Mouse (Mus musculus) MEL (cell line): ENCODE data around the gene Map2k5. TPM values are rescaled to one million over a fixed set of nuclear protein-coding genes. Genes with fewer than 3 reads are reported as not detected.

Experiments
- DNase-seq: peaks from one replicate; pipeline ENCODE4 v3.0.0; 2011; ENCODE audit warnings: low read depth, low spot score
- H3K27ac ChIP-seq: 2 replicates; pipeline ENCODE4 v1.5.1; 2012; ENCODE audit warnings: low read depth, mild to moderate bottlenecking, control low read depth, low read length, moderate library complexity; ENCODE audit not compliant: control insufficient read depth
- H3K27me3 ChIP-seq, 2 experiments: fragments of 150-350 bp in 1 of 2; sonication (generic) in 1 of 2; 2 replicates each; pipeline ENCODE4 v1.6.1; 2012; ENCODE audit warnings: low read length in 2 of 2, mild to moderate bottlenecking in 2 of 2, improper control_type of control experiment in 1 of 2, moderate library complexity in 1 of 2; ENCODE audit not compliant: insufficient read depth in 2 of 2, control insufficient read depth in 1 of 2
- H3K36me3 ChIP-seq, 2 experiments: 2 replicates each; pipeline ENCODE4 v1.6.1; 2012 to 2014; ENCODE audit warnings: low read length in 2 of 2, improper control_type of control experiment in 1 of 2, inconsistent platforms in 1 of 2, mild to moderate bottlenecking in 1 of 2; ENCODE audit not compliant: insufficient read depth in 2 of 2, control insufficient read depth in 1 of 2
- H3K4me1 ChIP-seq, 2 experiments: fragments of 150-350 bp in 1 of 2; sonication (generic) in 1 of 2; 2 replicates each; pipeline ENCODE4 v1.6.1; 2012; ENCODE audit warnings: low read length in 2 of 2, improper control_type of control experiment in 1 of 2, mild to moderate bottlenecking in 1 of 2; ENCODE audit not compliant: insufficient read depth in 2 of 2, control insufficient read depth in 1 of 2
- H3K4me3 ChIP-seq, 2 experiments: fragments of 150-350 bp in 1 of 2; sonication (generic) in 1 of 2; 2 replicates each; pipeline ENCODE4 v1.5.1; 2012; ENCODE audit warnings: low read depth in 2 of 2, low read length in 2 of 2, mild to moderate bottlenecking in 2 of 2, moderate library complexity in 2 of 2, control low read depth in 1 of 2, improper control_type of control experiment in 1 of 2; ENCODE audit not compliant: control insufficient read depth in 1 of 2, insufficient read depth in 1 of 2
- H3K79me2 ChIP-seq: 2 replicates; pipeline ENCODE4 v1.6.1; 2012; ENCODE audit warnings: mild to moderate bottlenecking, low read length, moderate library complexity; ENCODE audit not compliant: control insufficient read depth, poor library complexity, insufficient read depth
- H3K9ac ChIP-seq: 2 replicates; pipeline ENCODE4 v1.6.1; 2012; ENCODE audit warnings: low read depth, mild to moderate bottlenecking, control low read depth, low read length, moderate library complexity; ENCODE audit not compliant: control insufficient read depth, poor library complexity, severe bottlenecking
- H3K9me3 ChIP-seq: fragments of 150-350 bp; sonication (generic); replicated peaks from 2 replicates; pipeline ENCODE4 v1.6.1; 2012; ENCODE audit warnings: mild to moderate bottlenecking, low read length, improper control_type of control experiment, moderate library complexity; ENCODE audit not compliant: insufficient read depth
- CHD2 ChIP-seq: IDR thresholded peaks from 2 replicates; pipeline ENCODE4 v1.6.1; 2011; ENCODE audit warnings: low read length, improper control_type of control experiment
- CTCF ChIP-seq, 3 experiments: IDR thresholded peaks in 2 of 3; conservative IDR thresholded peaks in 1 of 3; 2 replicates each; pipeline ENCODE4 v1.5.1; 2011 to 2012; ENCODE audit warnings: low read length in 3 of 3, low read depth in 2 of 3, mild to moderate bottlenecking in 2 of 3, improper control_type of control experiment in 1 of 3, inconsistent platforms in 1 of 3, mixed read lengths in 1 of 3, moderate library complexity in 1 of 3; ENCODE audit not compliant: control insufficient read depth in 1 of 3, insufficient read depth in 1 of 3, poor library complexity in 1 of 3, severe bottlenecking in 1 of 3
- EP300 ChIP-seq, 2 experiments: IDR thresholded peaks; 2 replicates each; pipeline ENCODE4 v1.6.1; 2011; ENCODE audit warnings: improper control_type of control experiment in 2 of 2, low read length in 2 of 2, low read depth in 1 of 2, mild to moderate bottlenecking in 1 of 2
- JUND ChIP-seq: IDR thresholded peaks from 2 replicates; pipeline ENCODE4 v1.6.1; 2011; ENCODE audit warnings: low read depth, mild to moderate bottlenecking, improper control_type of control experiment, low read length
- KAT2A ChIP-seq: conservative IDR thresholded peaks from 2 replicates; pipeline ENCODE4 v1.6.1; 2012; ENCODE audit warnings: low read depth, low read length, improper control_type of control experiment, inconsistent platforms
- MXI1 ChIP-seq: IDR thresholded peaks from 2 replicates; pipeline ENCODE4 v1.6.1; 2011; ENCODE audit warnings: mild to moderate bottlenecking, low read depth, low read length, improper control_type of control experiment
- NELFE ChIP-seq: IDR thresholded peaks from 2 replicates; pipeline ENCODE4 v1.6.1; 2011; ENCODE audit warnings: low read depth, low read length, improper control_type of control experiment
- NRF1 ChIP-seq: IDR thresholded peaks from 2 replicates; pipeline ENCODE4 v1.6.1; 2014; ENCODE audit warnings: low read depth, mild to moderate bottlenecking, inconsistent platforms, low read length, improper control_type of control experiment, moderate library complexity; ENCODE audit not compliant: poor library complexity, insufficient read depth, severe bottlenecking
- POLR2A ChIP-seq, 2 experiments: IDR thresholded peaks; 2 replicates each; pipeline ENCODE4 v1.6.1; 2011 to 2012; ENCODE audit warnings: low read length in 2 of 2, mild to moderate bottlenecking in 2 of 2, control low read depth in 1 of 2, improper control_type of control experiment in 1 of 2, low read depth in 1 of 2, moderate library complexity in 1 of 2; ENCODE audit not compliant: control insufficient read depth in 1 of 2, insufficient read depth in 1 of 2, poor library complexity in 1 of 2
- POLR2AphosphoS2 ChIP-seq: IDR thresholded peaks from 2 replicates; pipeline ENCODE4 v1.6.1; 2011; ENCODE audit warnings: low read length, improper control_type of control experiment
- POLR2AphosphoS5 ChIP-seq: IDR thresholded peaks from 2 replicates; pipeline ENCODE4 v1.6.1; 2012; ENCODE audit warnings: low read depth, borderline replicate concordance, mild to moderate bottlenecking, inconsistent platforms, low read length, moderate library complexity, mixed read lengths
- RAD21 ChIP-seq: IDR thresholded peaks from 2 replicates; pipeline ENCODE4 v1.6.1; 2011; ENCODE audit warnings: mild to moderate bottlenecking, low read depth, low read length, improper control_type of control experiment
- SIN3A ChIP-seq: IDR thresholded peaks from 2 replicates; pipeline ENCODE4 v1.6.1; 2012; ENCODE audit warnings: low read length, improper control_type of control experiment, inconsistent platforms
- TAL1 ChIP-seq: IDR thresholded peaks from 2 replicates; pipeline ENCODE4 v1.6.1; 2012; ENCODE audit warnings: mild to moderate bottlenecking, inconsistent platforms, low read length, moderate library complexity, mixed read lengths
- TCF12 ChIP-seq: IDR thresholded peaks from 2 replicates; pipeline ENCODE4 v1.6.1; 2014; ENCODE audit warnings: low read depth, mild to moderate bottlenecking, inconsistent platforms, low read length, improper control_type of control experiment, moderate library complexity
- ZNF384 ChIP-seq: IDR thresholded peaks from 2 replicates; pipeline ENCODE4 v1.6.1; 2012; ENCODE audit warnings: low read depth, mild to moderate bottlenecking, inconsistent platforms, low read length, improper control_type of control experiment
- polyA plus RNA-seq, 2 experiments: library from polyadenylated mRNA; stranded (reverse) in 1 of 2; unstranded in 1 of 2; fragments of >175 nt in 1 of 2; fragments of >200 nt in 1 of 2; gene quantifications; 2 replicates each; pipeline versions ENCODE4 v1.2.1 to v1.2.4; 2012; ENCODE audit warnings: low replicate concordance in 2 of 2, low read depth in 1 of 2; ENCODE audit not compliant: insufficient read length in 2 of 2, insufficient read depth in 1 of 2, missing spikeins in 1 of 2
- total RNA-seq: library from RNA; depleted of rRNA; stranded (reverse); fragments of 300-350 nt; gene quantifications from 2 replicates; pipeline ENCODE4 v1.2.3, GENCODE M21; 2012

Gene Map2k5
- total and polyA plus RNA-seq, 3 experiments = 9.6 to 29.1 TPM; not detected in 1

DNA sequence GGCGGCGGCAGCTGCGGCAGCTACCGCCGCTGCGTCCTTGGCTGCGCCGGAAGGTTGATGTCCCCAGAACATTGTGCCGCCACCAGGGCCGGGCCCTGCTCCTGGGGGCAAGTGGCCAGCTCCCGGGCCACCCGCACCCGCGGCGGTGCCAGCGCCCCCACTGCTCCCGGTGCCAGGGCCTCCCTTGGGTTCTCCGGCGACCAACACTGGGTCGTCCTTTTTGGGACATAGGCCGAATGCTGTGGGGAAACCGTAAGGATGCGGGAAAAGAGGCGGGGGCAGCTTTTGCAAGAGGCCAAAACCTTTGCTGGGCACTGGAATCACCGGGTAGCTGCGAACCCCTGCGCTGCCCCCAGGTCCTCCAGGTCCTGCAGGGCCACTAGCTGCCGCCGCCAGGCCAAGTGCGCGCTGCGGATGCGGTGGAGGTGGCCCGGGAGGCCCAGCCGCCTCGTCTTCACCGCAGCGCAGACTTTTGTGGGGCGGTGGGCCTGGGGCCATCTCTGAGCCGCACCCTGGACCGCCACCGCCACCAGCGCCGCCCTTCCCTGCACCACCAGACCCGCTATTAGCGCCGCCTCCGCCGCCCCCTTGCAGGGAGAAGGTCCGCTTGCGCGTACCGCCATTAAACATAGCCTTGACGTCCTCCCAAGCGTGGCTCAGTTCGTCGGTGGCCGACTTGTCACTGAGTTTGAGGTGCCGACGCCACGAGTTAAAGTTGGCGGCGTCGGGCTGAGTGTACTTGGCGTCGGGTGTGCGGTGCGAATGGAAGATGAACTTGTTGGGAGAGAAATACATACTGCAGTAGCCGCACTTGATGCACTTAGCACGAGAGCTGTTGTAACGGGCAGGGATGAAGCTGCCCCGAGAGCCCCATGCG lies 232.2 kb downstream of the Map2k5 start:
- H3K36me3 ChIP-seq = no peaks in the 10 kb centered on the region
- TF ChIP-seq TAL1 = no peak
- TF ChIP-seq, all 39 proteins: peak for 0
- H3K27ac ChIP-seq = no peak overlapping the region
- no peak overlapping the region for H3K4me3 ChIP-seq
- no peaks in the 10 kb centered on the region for H3K9me3 ChIP-seq
- no peaks in the 10 kb centered on the region; a peak in 1 of 4 replicates for H3K27me3 ChIP-seq
- no peak overlapping the region for H3K9ac ChIP-seq
- no peaks in the 10 kb centered on the region for H3K4me1 ChIP-seq
- H3K79me2 ChIP-seq = no peaks in the 10 kb centered on the region
- DNase-seq = no peak

DNA sequence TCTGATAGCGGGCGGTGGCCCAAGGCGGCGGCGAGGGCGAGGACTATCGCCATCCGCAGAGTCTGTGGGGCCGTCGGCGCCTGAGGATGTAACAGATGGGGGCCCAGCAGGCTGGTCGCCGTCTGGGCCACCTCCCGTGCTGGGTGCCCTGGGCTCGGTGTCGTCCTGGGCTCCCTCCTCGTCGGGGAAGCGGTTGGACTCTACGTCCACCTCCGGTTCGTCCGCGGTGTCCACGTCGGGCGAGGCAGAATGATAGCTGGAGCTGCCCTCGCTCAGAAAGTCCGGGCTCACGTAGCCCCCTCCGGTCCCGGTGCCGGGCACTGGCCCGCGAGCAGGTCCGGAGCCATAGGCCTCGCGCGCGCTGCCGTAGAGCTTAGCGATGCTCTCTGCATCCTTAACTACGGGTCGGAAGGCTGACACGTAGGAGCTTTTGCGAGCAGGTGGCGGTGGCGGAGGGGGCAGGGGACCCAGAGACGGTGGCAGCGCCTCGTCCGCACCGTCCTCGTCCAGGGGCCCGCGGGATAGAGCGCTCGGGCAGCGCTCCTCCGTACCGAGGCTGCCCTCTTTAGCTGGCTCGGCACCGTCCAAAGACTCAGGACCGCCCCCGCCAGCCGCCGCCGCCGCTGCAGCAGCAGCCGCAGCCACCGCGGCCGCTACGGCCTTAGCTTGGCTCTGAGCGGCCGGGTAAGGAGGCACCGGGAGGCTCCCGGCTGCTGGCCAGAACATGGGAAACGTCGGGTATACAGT lies 233.0 kb downstream of the Map2k5 start:
- no peaks in the 10 kb centered on the region for H3K4me1 ChIP-seq
- no peak for DNase-seq
- H3K27me3 ChIP-seq = no peaks in the 10 kb centered on the region; a peak in 1 of 4 replicates
- no peaks in the 10 kb centered on the region for H3K36me3 ChIP-seq
- no peaks in the 10 kb centered on the region for H3K79me2 ChIP-seq
- H3K9ac ChIP-seq = no peak overlapping the region
- no peak for TF ChIP-seq NELFE
- no peak for TF ChIP-seq NRF1
- no peak for TF ChIP-seq JUND
- TF ChIP-seq SIN3A = no peak
- TF ChIP-seq RAD21 = no peak
- no peak for TF ChIP-seq KAT2A
- TF ChIP-seq EP300 (IDR thresholded peaks at IDR 0.05; ENCODE audit: low read depth in 1 of 2, low read length in 2 of 2) = no peak
- no peak for TF ChIP-seq POLR2A (IDR thresholded peaks at IDR 0.05; ENCODE audit: control insufficient read depth in 1 of 2, insufficient read depth in 1 of 2, low read depth in 1 of 2, low read length in 2 of 2, poor library complexity in 1 of 2)
- TF ChIP-seq MXI1 = no peak
- TF ChIP-seq TCF12 = no peak
- TF ChIP-seq CHD2 = no peak
- no peak for TF ChIP-seq POLR2AphosphoS5
- no peak for TF ChIP-seq CTCF (IDR thresholded peaks at IDR 0.05 in 2 of 3, conservative IDR thresholded peaks at IDR 0.05 in 1 of 3; ENCODE audit: control insufficient read depth in 1 of 3, insufficient read depth in 1 of 3, low read depth in 2 of 3, low read length in 3 of 3, poor library complexity in 1 of 3, severe bottlenecking in 1 of 3)
- TF ChIP-seq TAL1 = no peak
- no peak for TF ChIP-seq ZNF384
- TF ChIP-seq POLR2AphosphoS2 = no peak
- TF ChIP-seq, all 39 proteins: peak for 0
- no peak overlapping the region for H3K4me3 ChIP-seq
- H3K9me3 ChIP-seq = no peaks in the 10 kb centered on the region
- no peak overlapping the region for H3K27ac ChIP-seq
